Mouse (Mus musculus) neural tube, embryonic 15.5 days (tissue): ENCODE measurements around the gene Zfp819. TPM values are rescaled to one million over a fixed set of nuclear protein-coding genes. Genes with fewer than 3 reads are reported as not detected.
A peak's percentile ranks its signal among the peaks of the same experiment; 100 is the strongest.

Source experiments
- ATAC-seq: fragments of 200-750 bp; cut with Nextera tagmentation; 2 replicates; pipeline ENCODE4 v1.8.0; 2017; ENCODE audit warnings: mild to moderate bottlenecking, moderate TSS enrichment, moderate library complexity; ENCODE audit not compliant: low FRiP score
- H3K27ac ChIP-seq: fragments of 300-500 bp; sonication (generic); replicated peaks from 2 replicates; pipeline ENCODE4 v1.5.1; 2015; ENCODE audit warnings: mild to moderate bottlenecking, inconsistent platforms
- H3K27me3 ChIP-seq: fragments of 300-500 bp; sonication (generic); replicated peaks from 2 replicates; pipeline ENCODE4 v1.6.1; 2015; ENCODE audit warnings: inconsistent platforms
- H3K36me3 ChIP-seq: fragments of 300-500 bp; sonication (generic); 2 replicates; pipeline ENCODE4 v1.6.1; 2015; ENCODE audit warnings: inconsistent platforms
- H3K4me1 ChIP-seq: fragments of 300-500 bp; sonication (generic); 2 replicates; pipeline ENCODE4 v1.6.1; 2015; ENCODE audit warnings: inconsistent platforms
- H3K4me2 ChIP-seq: fragments of 300-500 bp; sonication (generic); 2 replicates; pipeline ENCODE4 v1.6.1; 2015; ENCODE audit warnings: inconsistent platforms, mild to moderate bottlenecking, moderate library complexity
- H3K4me3 ChIP-seq: fragments of 300-500 bp; sonication (generic); replicated peaks from 2 replicates; pipeline ENCODE4 v1.5.1; 2015; ENCODE audit warnings: mild to moderate bottlenecking, inconsistent platforms
- H3K9ac ChIP-seq: fragments of 300-500 bp; sonication (generic); replicated peaks from 2 replicates; pipeline ENCODE4 v1.6.1; 2015; ENCODE audit warnings: mild to moderate bottlenecking, inconsistent platforms
- H3K9me3 ChIP-seq: fragments of 300-500 bp; sonication (generic); replicated peaks from 2 replicates; pipeline ENCODE4 v1.6.1; 2016; ENCODE audit warnings: inconsistent platforms
- WGBS: fragments of 180-500 bp; shearing (Covaris S2); methylation state at CpG from one replicate; pipeline ENCODE4 v1.1.7; 2015; ENCODE audit warnings: mixed read lengths; 5-methylcytosine and 5-hydroxymethylcytosine counted together
- polyA plus RNA-seq: library from polyadenylated mRNA; unstranded; fragments of >200 nt; fragmentation: Nextera tagmentation; extraction: Ambion mirVana; gene quantifications from 2 replicates; pipeline ENCODE4 v1.2.1, GENCODE M21; 2015

Zfp819 gene
- polyA plus RNA-seq: 0.32 and 0.42 TPM in 2 replicates

DNA sequence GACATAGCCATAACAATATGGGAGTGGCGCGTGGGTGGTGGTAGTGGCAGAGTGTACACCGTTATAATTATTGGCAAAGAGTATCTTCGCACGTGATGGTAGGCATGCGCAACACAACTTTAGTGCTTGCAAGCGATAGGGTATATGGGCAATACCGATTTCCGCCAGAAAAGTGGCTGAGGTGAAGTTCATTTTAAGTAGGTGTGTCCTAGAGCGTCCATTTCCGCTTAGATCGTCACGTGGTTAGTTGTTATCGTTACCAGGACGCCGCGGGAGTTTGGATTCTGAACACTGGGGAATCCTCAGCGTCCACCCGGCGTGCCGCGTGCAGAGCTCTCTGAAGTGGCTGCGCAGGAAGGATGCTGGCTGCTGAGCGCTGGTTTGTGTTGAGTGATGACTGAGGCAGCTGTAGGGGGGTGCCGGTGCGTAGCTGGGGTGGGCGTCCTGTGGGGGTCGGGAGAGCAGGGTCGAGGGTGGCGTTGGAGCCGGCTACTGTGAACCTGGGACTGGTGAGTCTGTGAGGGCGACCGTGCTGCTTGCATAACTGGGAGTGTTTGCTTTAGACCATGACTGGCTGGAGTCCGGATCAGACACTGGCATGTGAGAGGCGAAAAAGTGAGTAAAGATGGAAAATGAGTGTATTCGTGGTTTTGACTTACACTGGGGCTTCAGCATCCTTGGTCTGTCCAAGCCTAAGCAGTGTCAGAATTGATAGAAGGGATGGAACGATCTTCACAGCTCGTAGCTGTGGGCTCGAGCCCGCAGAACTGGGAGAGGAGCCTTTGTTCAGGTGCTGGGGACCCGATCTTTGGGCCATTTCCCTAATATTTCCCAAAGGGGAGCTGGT lies at the start of gene Zfp819:
Gene Zfp819 (plus strand): TSS at position 274 of the 847 bp plus-strand sequence.
- H3K27ac ChIP-seq: no peak within 1 kb of the TSS
- WGBS: 15% methylated on average over 41 of the region's 41 CpGs
- H3K9ac ChIP-seq: peak within 1 kb of the TSS; percentile 18
- H3K4me2 ChIP-seq: peak within 1 kb of the TSS; percentile 80
- H3K9me3 ChIP-seq: no peaks in the 10 kb centered on the region
- peak within 1 kb of the TSS; percentile 40 for H3K4me3 ChIP-seq
- H3K4me1 ChIP-seq: peaks cover 11% of the 10 kb centered on the region
- no peaks in the 10 kb centered on the region for H3K36me3 ChIP-seq
- ATAC-seq: peak; percentile 93
- H3K27me3 ChIP-seq: no peaks in the 10 kb centered on the region

DNA sequence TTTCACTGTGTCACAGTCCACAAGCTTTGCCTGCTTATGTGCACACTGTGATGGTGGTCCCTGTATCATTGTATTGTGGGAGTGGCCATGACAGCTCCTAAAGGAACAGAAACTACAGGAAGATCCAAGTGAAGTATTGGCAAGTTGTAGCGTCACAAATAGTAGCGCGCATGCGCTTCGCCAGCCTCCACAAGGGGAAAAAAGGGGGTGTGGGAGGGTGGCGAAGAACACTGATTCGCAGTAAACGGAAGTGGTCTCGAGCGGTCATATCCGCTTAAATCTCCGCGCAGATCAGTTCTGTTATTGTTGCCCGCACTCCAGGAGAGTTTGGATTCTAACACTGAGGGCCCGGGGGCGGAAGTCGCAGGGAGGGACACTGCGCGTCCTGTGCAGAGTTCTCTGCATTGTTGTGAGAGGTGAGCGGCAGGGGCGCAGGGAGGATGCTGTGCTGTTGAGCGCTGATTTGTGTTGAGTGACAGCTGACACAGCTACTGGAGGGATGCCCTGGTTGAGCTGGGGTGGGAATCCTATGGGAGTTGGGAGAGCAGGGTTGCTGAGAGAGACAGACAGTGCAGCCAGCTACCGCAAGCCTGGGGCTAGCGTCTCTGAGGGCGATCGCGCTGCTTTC lies 44.8 kb upstream of the Zfp819 start, which contains the start of gene Zfp658:
Gene Zfp658 (plus strand): TSS at position 251 of the 628 bp plus-strand sequence.
- H3K4me2 ChIP-seq: peak within 1 kb of the TSS; percentile 71
- peak within 1 kb of the TSS; percentile 83 for H3K4me3 ChIP-seq
- H3K27ac ChIP-seq: peak within 1 kb of the TSS; percentile 90
- H3K4me1 ChIP-seq: peaks cover 19% of the 10 kb centered on the region
- peaks cover 19% of the 10 kb centered on the region for H3K36me3 ChIP-seq
- H3K9me3 ChIP-seq: no peaks in the 10 kb centered on the region
- H3K27me3 ChIP-seq: no peaks in the 10 kb centered on the region
- ATAC-seq: peak; percentile 93
- peak within 1 kb of the TSS; percentile 76 for H3K9ac ChIP-seq
- WGBS: under 1% methylated on average over 27 of the region's 27 CpGs

DNA sequence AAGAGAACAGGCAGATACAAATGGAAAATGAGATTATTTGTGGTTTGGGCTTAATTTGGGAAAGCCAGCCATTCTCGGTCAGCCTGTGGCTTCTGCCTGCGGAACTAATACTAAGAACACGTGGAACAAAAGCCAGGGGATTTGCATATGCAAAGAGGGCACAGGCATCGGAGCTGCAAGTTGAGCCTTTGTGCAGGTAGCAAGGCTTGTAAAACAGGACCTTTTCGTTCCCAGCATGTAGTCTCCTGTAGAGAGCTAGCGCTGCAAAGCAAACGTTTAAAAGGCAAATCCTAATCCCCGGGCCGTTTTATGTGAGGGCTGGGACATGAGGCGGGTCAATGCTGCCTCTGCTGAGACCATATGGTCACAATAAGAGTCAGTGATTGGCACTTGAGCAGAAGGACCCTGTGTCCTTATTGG lies 44.3 kb upstream of the Zfp819 start:
- H3K9me3 ChIP-seq: no peaks in the 10 kb centered on the region
- peak overlapping the region; percentile 71 for H3K4me2 ChIP-seq
- peaks cover 19% of the 10 kb centered on the region for H3K4me1 ChIP-seq
- 0% methylated on average over 10 of the region's 10 CpGs for WGBS
- H3K4me3 ChIP-seq: peak overlapping the region; percentile 83
- peaks cover 24% of the 10 kb centered on the region for H3K36me3 ChIP-seq
- no peaks in the 10 kb centered on the region for H3K27me3 ChIP-seq
- peak overlapping the region; percentile 76 for H3K9ac ChIP-seq
- ATAC-seq: peak; percentile 32
- peak overlapping the region; percentile 90 for H3K27ac ChIP-seq

DNA sequence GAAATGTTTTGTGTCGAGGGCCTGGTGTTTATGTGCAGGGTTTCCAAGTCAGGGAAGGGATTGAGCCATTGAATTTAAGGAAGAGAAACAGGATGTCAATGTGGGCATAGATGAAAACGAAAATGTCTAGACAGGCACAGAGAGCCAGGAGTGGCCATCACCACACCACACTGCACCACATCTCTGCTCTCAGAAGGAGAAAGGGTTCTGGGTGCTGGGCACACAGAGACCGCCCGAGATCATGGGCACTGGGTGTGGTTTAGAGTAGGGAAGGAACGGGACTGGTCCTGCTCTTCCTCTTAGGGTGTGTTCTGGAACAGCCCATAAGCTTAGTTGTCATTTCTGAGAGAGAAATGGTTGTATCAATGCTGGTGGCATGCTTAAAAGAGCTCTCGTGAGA lies 43.7 kb upstream of the Zfp819 start:
- peak overlapping the region; percentile 71 for H3K4me2 ChIP-seq
- ATAC-seq: no peak
- 54% methylated on average over 6 of the region's 6 CpGs for WGBS

DNA sequence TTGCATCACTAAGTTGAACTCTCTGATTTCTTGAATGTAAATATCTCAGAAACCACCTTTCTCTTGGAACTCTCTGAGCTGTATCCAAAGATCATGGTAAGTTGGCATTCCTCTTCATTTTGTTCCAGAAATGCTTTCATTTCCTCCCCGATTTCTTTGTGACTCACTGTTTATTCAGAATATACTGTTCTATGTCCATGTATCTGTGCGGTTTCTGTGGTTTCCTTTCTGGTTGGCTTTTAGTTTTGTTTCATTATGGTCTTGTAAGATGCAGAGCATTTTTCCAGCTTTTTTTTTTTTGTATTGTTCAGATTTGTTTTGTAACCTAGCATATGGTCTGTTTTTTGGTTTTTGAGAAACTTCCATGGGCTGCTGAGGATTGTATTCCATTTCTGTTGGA lies 35.8 kb upstream of the Zfp819 start:
- Histone ChIP-seq H3K36me3 (peaks cover 84% of the 10 kb centered on the region), H3K4me2 (no peak overlapping the region), H3K4me3 (no peak overlapping the region), H3K4me1 (no peaks in the 10 kb centered on the region), H3K27me3 (no peaks in the 10 kb centered on the region), H3K9ac (no peak overlapping the region), H3K27ac (no peak overlapping the region), H3K9me3 (no peaks in the 10 kb centered on the region)
- 100% methylated on average over 2 of the region's 2 CpGs for WGBS
- ATAC-seq: no peak

More for the DNA sequence above, 43.7 kb upstream of the Zfp819 start:
- peaks cover 19% of the 10 kb centered on the region for H3K4me1 ChIP-seq
- H3K9me3 ChIP-seq: no peaks in the 10 kb centered on the region
- H3K36me3 ChIP-seq: peaks cover 30% of the 10 kb centered on the region
- peak overlapping the region; percentile 76 for H3K9ac ChIP-seq
- no peaks in the 10 kb centered on the region for H3K27me3 ChIP-seq
- peak overlapping the region; percentile 83 for H3K4me3 ChIP-seq
- H3K27ac ChIP-seq: 0 out of 2 replicates have a peak overlapping the region, but pooled peaks have one; percentile 30

DNA sequence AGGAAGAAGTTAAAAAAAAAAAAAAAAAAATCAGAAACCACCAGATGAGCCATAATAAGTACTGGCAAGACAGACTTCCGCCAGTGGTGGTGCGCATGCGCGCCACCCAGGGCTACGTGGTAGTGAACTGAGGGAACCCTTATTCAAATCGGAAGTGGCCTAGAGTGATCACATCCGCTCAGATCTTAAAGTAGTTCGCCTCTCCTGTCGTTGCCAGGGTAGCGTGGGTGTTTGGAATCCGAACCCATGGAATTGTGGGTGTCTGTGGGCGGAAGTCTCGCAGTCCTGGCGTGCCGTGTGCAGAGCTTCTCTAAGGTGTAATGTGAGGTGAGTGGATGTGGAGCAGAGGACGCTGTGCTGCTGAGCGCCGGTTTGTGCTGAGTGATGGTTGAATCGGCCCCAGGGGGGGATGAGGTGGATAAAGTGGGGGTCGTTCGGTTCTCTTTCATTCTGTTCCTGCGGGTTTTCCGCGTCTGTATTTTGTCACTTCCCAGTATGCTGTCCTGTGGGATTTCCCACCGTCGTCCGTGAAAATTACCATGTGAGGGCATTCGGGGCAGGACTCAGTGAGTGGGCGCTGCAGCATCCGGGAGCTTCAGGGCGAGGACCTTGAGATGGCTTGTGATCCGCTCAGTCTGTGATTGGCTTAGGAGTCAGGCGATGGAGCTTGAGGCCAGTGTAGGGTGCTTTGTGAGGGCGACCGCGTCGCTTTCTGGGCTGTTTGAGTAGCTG lies 27.4 kb upstream of the Zfp819 start, which contains the start of gene Zfp719:
Gene Zfp719 (plus strand): TSS at position 171 of the 732 bp plus-strand sequence.
- H3K9me3 ChIP-seq: no peaks in the 10 kb centered on the region
- ATAC-seq: peak; percentile 99
- H3K9ac ChIP-seq: peak within 1 kb of the TSS; percentile 96
- H3K4me3 ChIP-seq: peak within 1 kb of the TSS; percentile 75
- peak within 1 kb of the TSS; percentile 95 for H3K27ac ChIP-seq
- H3K27me3 ChIP-seq: no peaks in the 10 kb centered on the region
- H3K36me3 ChIP-seq: peaks cover 20% of the 10 kb centered on the region
- H3K4me2 ChIP-seq: peak within 1 kb of the TSS; percentile 84
- H3K4me1 ChIP-seq: peaks cover 28% of the 10 kb centered on the region
- WGBS: under 1% methylated on average over 37 of the region's 37 CpGs

DNA sequence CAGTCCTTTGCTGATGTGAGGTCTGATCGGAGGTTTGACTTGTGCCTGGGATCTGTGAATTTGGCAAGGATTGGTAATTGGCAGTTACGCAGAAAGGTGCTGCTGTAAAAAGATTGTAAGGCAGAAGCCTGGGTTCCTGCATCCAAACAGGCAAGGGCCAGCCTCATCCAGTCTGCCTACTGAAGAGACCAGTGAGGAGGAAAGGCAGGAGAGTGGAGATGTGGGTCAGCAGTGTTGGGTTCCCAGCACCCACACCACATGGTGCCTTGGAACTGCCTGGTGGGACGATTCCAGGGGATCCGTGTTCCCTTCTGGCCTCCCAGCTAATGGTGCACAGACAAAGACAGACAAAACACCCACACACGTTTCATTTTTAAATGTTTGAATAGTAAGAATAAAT lies 26.4 kb upstream of the Zfp819 start:
- Histone ChIP-seq H3K9me3 (no peaks in the 10 kb centered on the region), H3K27ac (peak overlapping the region; percentile 95), H3K9ac (peak overlapping the region; percentile 96), H3K4me3 (peak overlapping the region; percentile 75), H3K4me1 (peaks cover 28% of the 10 kb centered on the region), H3K4me2 (peak overlapping the region; percentile 84), H3K27me3 (no peaks in the 10 kb centered on the region), H3K36me3 (peaks cover 21% of the 10 kb centered on the region)
- WGBS: 57% methylated on average over 5 of the region's 5 CpGs
- ATAC-seq: no peak

DNA sequence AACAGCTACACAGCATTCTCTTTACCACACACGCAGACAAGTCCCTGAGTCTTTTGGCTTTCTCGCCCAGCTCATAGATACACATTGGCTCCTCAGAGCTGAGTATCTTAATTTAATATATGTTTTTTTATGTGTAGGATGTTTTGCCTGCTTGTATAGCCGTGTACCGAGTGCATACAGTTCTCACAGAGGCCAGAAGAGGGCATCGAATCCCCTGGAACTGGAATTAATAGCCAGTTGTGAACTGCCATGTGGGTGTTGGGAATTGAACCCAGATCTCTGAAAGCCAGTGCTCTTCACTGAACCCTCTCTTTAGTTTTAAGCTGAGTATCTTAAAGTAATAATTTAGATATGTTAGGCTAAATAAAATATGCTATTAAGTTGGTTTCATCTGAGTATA lies 22.2 kb upstream of the Zfp819 start:
- no peaks in the 10 kb centered on the region for H3K9me3 ChIP-seq
- H3K9ac ChIP-seq: no peak overlapping the region
- no peak overlapping the region for H3K27ac ChIP-seq
- ATAC-seq: no peak
- no peak overlapping the region for H3K4me3 ChIP-seq
- WGBS: 94% methylated on average over 5 of the region's 5 CpGs
- peaks cover 28% of the 10 kb centered on the region for H3K4me1 ChIP-seq
- H3K36me3 ChIP-seq: peaks cover 59% of the 10 kb centered on the region
- H3K4me2 ChIP-seq: no peak overlapping the region
- H3K27me3 ChIP-seq: no peaks in the 10 kb centered on the region

DNA sequence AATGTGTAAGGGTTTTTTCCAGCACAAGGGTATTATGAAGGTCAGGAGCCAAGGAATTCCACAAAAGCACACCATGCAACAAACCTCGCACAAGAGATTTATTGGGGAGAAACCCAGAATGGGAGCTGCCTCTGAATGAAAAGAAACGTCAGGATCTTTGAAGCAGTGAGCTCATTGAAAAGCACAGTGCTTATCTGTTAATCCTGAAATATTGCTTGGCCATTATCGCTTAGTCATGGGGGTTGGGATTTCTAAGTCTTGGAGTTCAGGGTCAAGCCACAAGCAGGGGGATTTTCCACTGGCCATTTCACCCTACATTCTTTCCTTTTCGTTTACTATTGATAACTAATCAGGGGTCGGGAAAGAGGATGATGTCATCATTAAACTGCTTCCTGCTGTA lies 5.1 kb upstream of the Zfp819 start:
- Histone ChIP-seq H3K27ac (no peak overlapping the region), H3K4me2 (no peak overlapping the region), H3K36me3 (no peaks in the 10 kb centered on the region), H3K4me1 (0 out of 2 replicates have a peak, but pooled peaks cover 6% of the 10 kb centered on the region), H3K4me3 (no peak overlapping the region), H3K27me3 (no peaks in the 10 kb centered on the region), H3K9me3 (no peaks in the 10 kb centered on the region), H3K9ac (no peak overlapping the region)
- whole genome bisulfite sequencing: 11% methylated on average over 5 of the region's 5 CpGs
- ATAC-seq: no peak

DNA sequence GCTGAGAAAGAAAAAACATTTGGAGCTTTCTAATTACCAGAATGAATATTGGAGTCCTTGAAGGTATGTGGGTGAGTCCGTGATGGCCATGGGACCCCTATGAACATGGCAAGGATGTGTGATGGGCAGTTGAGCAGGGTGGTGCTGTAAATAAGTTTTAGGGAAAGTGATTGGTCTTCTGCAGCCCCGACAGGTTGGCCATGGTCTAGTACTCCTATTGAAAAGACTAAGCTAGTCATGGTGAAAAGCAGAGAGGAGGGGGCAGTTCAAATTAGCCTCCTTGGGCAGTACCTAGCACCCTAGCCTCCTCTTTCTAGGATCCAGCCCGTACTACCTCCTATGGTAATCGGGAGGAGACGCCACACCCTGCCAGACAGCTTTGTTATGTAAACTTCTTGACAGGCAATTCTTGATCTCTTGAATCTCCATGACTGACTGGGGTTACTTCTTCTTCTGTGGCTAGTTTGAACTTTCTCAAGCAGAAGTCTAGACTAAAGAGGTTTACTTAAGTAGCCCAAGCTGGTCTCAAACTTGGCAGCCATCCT lies 846 bp downstream of the Zfp819 start:
- Histone ChIP-seq H3K36me3 (no peaks in the 10 kb centered on the region), H3K4me1 (peaks cover 6% of the 10 kb centered on the region), H3K9me3 (no peaks in the 10 kb centered on the region), H3K27me3 (no peaks in the 10 kb centered on the region), H3K27ac (no peak overlapping the region), H3K4me3 (no peak overlapping the region), H3K4me2 (peak overlapping the region; percentile 80), H3K9ac (no peak overlapping the region)
- WGBS: 39% methylated on average over 5 of the region's 5 CpGs
- peak; percentile 13; the same call in 1 of the 2 replicates for ATAC-seq

DNA sequence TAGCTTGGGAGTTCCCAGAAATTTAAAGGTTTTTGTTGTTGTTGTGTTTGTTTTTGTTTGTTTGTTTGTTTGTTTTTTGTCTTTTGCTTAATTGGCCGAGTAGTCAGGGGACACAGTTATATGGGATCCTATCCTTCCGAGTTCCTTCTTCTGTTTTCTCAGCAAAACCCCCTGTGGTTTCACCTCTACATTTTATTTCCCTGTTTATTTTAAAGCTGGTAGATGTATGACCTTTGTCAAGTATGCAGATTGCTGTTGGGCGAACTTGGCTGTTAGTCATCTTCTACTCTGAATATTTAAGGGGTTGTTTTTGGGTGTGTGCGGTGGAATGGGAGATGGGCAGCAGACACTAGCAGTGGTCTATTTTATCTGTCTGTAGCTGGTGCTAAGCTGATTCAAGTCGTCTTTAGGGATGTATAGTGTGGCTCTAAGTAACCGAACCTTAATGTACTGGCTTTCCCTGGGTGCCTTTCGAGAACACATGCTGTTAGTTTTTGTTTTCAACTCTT lies 1.4 kb downstream of the Zfp819 start:
- WGBS: 81% methylated on average over 7 of the region's 7 CpGs
- H3K27ac ChIP-seq: no peak overlapping the region
- no peak overlapping the region for H3K9ac ChIP-seq

More for the DNA sequence above, 1.4 kb downstream of the Zfp819 start:
- no peaks in the 10 kb centered on the region for H3K9me3 ChIP-seq
- ATAC-seq: no peak
- H3K4me3 ChIP-seq: no peak overlapping the region
- no peaks in the 10 kb centered on the region for H3K27me3 ChIP-seq
- no peak overlapping the region for H3K4me2 ChIP-seq
- H3K4me1 ChIP-seq: peaks cover 6% of the 10 kb centered on the region
- H3K36me3 ChIP-seq: no peaks in the 10 kb centered on the region
